Mouse (Mus musculus) retina, postnatal 7 days (tissue): ENCODE results near the gene Rnf17.

Source experiments
- DNase-seq: peaks from one replicate; pipeline ENCODE4 v3.0.0-alpha.2; 2012; ENCODE audit warnings: low read depth, low spot score

Gene Rnf17

DNA sequence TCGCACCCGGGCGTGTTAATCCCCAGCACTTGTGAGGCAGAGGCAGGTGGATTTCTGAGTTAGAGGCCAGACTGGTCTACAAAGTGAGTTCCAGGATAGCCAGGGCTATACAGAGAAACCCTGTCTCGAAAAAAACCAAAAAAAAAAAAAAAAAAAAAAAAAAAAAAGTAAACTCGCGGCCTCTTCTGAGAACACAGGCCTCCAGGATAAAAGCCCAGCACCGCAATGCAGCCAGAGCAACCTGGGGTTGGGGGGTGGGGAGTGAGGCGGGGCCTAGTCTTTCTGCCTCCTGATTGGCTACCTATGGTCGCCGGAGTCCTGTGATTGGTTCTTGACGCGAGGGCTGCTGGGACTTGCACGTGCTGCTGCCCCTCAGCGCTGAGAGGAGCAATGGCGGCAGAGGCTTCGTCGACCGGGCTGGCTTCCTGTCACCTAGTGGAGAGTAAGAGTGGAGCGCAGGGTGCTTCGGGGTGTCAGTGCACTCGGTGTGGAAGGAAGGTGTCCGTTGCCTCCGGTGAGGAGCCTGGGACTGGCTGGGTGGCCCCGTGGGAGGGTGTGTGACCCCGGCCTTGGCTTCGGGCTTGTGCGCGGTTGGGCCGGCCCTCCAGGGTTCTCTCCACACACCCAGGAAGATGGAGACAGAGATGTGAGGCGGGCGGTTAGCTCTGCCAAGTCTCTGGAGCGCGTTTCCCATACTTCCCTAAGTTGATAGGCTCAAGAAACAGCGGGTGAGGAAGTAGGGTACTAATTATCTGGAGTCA, at the start of gene Rnf17:
Gene Rnf17 (plus strand): TSS at position 271 of the 761 bp plus-strand sequence.
- no peak for DNase-seq

- no peak for DNase-seq
Measured at GRCm38 (mm10) chr14:56354803-56355202, 47.6 kb upstream of the Rnf17 start.

GRCm38 (mm10) chr14:56355396-56355795, 47.0 kb upstream of the Rnf17 start:
- no peak for DNase-seq

- no peak for DNase-seq
Measured at GRCm38 (mm10) chr14:56356196-56356595, 46.2 kb upstream of the Rnf17 start.

GRCm38 (mm10) chr14:56358422-56358821, 44.0 kb upstream of the Rnf17 start:
- DNase-seq: no peak

DNA sequence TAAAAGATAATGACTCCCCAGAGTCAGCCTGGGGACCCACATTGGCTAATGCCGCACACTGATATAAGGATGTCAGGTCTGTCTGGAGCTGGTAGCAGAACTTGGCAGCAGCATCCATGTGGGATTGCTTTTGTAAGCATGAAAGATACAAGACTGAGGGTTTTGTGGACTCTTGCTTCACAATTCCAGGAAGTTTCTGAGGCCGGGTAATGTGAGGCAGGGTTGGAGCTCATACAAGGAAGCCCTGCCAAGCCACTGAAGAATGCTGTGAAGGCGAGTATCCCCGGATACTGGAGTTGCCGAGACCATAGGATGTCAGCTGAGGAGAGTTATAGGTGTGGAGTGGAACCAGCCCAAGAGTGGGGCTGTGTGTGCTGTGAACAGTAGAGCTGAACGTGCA, 43.2 kb upstream of the Rnf17 start:
- DNase-seq: no peak

DNA sequence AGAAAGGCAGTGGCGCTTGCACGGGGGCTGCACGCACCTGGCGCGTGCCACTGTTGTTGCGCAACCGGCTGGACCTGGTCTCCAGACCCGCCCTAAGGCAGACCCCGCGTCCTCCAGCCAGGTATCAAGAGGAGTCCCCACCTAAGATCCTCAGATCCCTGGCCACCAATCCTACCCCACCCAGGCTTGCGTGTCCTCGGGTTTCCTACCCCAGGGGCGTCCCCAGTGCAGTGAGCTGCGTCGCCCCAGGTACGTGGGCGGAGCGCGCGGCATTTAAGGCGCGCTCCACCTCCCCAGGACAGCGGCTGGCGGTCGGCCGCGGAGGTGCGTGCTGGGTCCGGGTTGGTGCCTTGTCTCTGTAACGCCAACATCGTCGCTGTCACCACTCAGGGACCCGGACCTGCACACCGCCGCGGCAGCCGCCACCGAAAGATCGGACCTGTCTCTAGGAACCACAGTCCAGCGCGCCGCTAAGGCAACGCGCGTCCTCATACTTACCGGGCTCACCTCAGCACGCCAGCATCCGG, 37.6 kb upstream of the Rnf17 start, which contains the start of gene Atp12a:
Gene Atp12a (plus strand): TSS at position 358 of the 527 bp plus-strand sequence.
- DNase-seq: no peak

- DNase-seq: no peak
Measured at GRCm38 (mm10) chr14:56365292-56365691, 37.1 kb upstream of the Rnf17 start.

GRCm38 (mm10) chr14:56366712-56367111, 35.7 kb upstream of the Rnf17 start:
- no peak for DNase-seq

- no peak for DNase-seq
Measured at GRCm38 (mm10) chr14:56368834-56369233, 33.5 kb upstream of the Rnf17 start.

DNA sequence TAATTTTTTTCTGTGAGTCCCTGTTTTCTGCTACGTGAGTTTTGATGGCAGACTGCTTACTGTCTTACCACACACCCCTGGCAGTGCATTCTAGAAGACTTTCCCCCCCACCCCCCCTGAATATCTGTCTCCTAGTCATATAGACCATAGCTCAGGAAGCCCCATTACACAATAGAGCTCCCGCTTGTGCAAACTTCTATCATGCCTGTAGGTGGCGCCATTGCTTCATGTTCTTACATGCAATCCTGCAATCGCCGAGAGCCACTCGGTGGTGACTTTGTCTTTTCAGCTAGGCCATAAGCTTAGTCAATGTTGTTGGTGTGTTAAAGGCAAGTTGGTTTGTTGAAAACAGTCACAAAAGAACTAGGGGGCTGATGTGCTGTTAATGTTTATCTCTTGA, 26.6 kb upstream of the Rnf17 start:
- peak; percentile 80 for DNase-seq

DNA sequence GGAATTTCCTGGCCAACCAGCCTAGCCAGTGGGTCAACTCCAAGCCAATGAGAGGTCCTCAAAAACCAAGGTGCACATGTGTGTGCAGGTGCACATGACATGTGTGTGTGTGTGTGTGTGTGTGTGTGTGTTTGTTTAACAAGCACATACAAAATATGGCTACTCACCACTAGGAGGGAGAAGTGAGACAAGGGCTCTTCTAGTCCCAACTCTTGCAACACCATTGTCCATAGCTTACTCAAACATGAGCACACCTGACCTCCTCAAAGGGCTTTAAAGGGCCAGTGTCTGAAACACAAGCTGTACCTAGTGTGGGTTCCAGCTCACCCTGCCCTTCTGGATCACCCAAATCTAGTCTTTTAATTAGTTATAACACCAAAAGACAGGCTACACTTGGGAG, 24.6 kb upstream of the Rnf17 start:
- DNase-seq: no peak

- DNase-seq: no peak
Measured at GRCm38 (mm10) chr14:56379336-56379735, 23.0 kb upstream of the Rnf17 start.

DNA sequence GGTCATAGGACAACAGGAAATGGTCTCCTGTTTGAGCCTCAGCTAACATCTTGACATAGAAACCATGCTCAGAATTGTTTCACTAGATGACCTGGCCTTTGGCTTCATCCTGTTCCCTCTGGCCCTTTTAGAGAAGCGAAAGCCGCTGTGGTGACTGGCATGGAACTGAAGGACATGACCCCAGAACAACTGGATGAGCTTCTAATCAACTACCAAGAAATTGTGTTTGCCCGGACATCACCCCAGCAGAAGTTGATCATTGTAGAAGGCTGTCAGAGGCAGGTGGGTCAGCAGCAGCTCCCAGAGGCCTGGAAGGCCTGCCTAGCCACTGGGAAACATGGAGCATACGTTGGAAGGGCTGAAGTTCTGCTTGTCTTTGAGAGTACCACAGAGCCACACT, 20.0 kb upstream of the Rnf17 start:
- DNase-seq: no peak

- DNase-seq: no peak
Measured at GRCm38 (mm10) chr14:56390247-56390646, 12.1 kb upstream of the Rnf17 start.

GRCm38 (mm10) chr14:56393704-56394312, 8.6 kb upstream of the Rnf17 start:
- no peak for DNase-seq

GRCm38 (mm10) chr14:56398001-56398400, 4.4 kb upstream of the Rnf17 start:
- no peak for DNase-seq

DNA sequence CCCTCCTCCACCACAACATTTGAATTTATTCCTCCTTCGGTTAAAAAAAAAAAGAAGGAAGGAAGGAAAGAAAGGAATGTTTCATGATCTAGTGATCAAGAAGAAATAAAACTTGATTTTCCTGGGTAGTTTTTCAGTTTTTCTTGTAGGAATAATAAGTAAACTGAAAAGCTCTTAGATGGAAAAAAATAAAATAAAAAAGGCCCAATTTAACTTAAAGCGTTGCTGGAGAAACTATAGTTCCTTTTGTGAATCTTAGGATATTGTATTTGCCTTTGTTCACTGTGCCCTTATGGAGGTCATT, 643 bp downstream of the Rnf17 start:
- DNase-seq: no peak

GRCm38 (mm10) chr14:56462090-56462489, 59.7 kb downstream of the Rnf17 start:
- no peak for DNase-seq

DNA sequence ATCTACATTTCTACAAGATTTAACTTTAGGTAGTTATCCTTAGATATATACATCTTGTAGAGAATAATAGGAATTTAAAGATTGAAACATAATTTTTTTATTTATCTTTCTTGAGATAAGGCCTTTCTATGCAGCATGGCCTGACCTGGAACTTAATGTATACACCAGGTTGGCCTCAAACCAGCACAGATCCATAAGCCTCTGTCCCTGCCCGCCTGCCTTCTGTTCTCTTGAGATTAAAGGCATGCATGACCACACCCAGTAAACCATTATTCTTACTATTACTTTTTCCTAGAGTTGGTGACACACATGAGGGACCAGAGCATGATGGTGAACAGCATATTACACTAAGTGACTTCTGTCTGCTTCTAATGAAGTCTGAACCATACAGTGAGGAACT, 60.3 kb downstream of the Rnf17 start:
- DNase-seq: no peak

DNA sequence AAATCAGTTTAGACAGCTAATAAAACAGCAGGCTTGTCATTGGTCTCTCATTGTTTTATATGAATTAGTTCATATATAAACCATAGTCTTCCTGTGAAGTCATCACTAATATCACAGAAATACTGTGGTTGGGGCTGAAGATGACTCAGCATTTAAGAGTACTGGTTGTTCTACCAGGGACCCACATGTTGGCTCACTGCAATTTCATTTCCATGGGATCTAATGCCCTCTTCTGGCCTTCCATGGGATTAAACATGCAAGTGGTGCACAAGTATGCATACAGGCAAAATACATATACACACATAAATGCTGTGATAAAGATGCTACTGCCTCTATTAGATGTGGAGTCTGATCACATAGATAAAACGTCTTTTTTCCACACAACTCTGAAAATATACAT, 65.8 kb downstream of the Rnf17 start:
- DNase-seq: no peak

DNA sequence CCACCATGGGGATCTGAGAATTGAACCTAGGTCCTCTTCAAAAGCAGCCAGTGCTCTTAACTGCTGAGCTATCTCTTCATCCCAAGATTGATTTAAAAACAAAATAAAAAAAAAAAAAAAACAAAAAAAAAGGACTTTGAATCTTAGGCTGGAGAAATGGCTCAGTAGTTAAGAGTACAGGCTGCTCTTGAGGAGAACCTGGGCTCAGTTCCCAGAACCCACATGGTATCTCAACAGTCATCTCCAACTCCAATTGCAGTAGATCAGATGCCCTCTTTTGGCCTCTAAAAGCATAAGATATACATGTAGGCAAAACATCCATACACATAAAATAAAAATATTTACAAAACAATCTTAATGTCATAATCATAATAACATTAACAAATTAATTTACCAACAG, 87.4 kb downstream of the Rnf17 start:
- no peak for DNase-seq

DNA sequence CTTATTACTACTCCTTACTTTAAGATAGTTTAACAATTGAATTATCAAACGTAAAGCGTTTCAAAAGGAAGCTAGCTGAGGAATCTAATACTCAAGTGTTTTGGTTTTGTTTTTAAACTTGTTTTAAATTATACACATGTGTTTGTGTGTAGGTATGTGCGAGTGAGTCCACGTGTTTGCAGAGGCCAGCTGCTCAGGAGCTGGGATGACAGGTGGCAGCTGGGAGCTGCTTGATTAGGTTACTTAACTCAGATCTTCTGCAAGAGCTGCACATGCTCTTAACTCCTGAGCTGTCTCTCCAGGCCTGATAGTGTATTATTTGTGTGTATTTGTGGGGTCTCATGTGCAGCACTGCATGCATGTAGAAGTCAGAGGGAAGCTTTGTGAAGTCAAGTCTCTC, 100.0 kb downstream of the Rnf17 start:
- no peak for DNase-seq
